Mouse (Mus musculus) cerebellum, postnatal 25 days (tissue): Measurements from ENCODE around the gene Tspan8.

Experiments
- DNase-seq, 2 experiments: peaks; one replicate each; pipeline ENCODE4 v3.0.0; 2021; ENCODE audit warnings: mixed read lengths in 2 of 2

The Tspan8 gene

GRCm38 (mm10) chr10:115846930-115847329, 30.3 kb downstream of the Tspan8 start:
- DNase-seq = no peak

- DNase-seq = no peak
Measured at GRCm38 (mm10) chr10:115848511-115848910, 31.9 kb downstream of the Tspan8 start.

- no peak for DNase-seq
Measured at GRCm38 (mm10) chr10:115860210-115860880, 43.7 kb downstream of the Tspan8 start.

- no peak for DNase-seq
Measured at GRCm38 (mm10) chr10:115861967-115862366, 45.3 kb downstream of the Tspan8 start.

- DNase-seq = no peak
Measured at GRCm38 (mm10) chr10:115882757-115883156, 66.1 kb downstream of the Tspan8 start.

GRCm38 (mm10) chr10:115891924-115892323, 75.3 kb downstream of the Tspan8 start:
- DNase-seq = no peak

- no peak for DNase-seq
Measured at GRCm38 (mm10) chr10:115892973-115893372, 76.3 kb downstream of the Tspan8 start.

- no peak for DNase-seq
Measured at GRCm38 (mm10) chr10:115894045-115894444, 77.4 kb downstream of the Tspan8 start.

- DNase-seq = no peak
Measured at GRCm38 (mm10) chr10:115896764-115897163, 80.1 kb downstream of the Tspan8 start.

- no peak for DNase-seq
Measured at GRCm38 (mm10) chr10:115897235-115897634, 80.6 kb downstream of the Tspan8 start.
